Mouse (Mus musculus): ENCODE measurements at regions not wholly inside any gene's neighbourhood (a gene's known extent, or its start where the extent isn't known, plus 50 kb on each side); places are given as distances from the start of the nearest gene placed in this dataset.

- Histone ChIP-seq H3K4me2 (no peak overlapping the region), H3K36me3 (replicated peaks) (no peaks in the 10 kb centered on the region), H3K27ac (no peak overlapping the region), H3K9ac (no peak overlapping the region), H3K9me3 (no peaks in the 10 kb centered on the region), H3K4me1 (no peaks in the 10 kb centered on the region), H3K4me3 (replicated peaks) (no peak overlapping the region), H3K27me3 (no peaks in the 10 kb centered on the region)
- 89% methylated on average over 11 of the region's 11 CpGs for WGBS
- no peak for ATAC-seq (ENCODE audit: low FRiP score)
Measured at GRCm38 (mm10) chr3:38082386-38082785, 358.1 kb upstream of the Gm5148 start.

- H3K27ac ChIP-seq, result no peak overlapping the region
- no peaks in the 10 kb centered on the region for H3K27me3 ChIP-seq
- no peak overlapping the region for H3K4me3 ChIP-seq (replicated peaks)
- H3K36me3 ChIP-seq (replicated peaks), result no peaks in the 10 kb centered on the region
- H3K4me2 ChIP-seq, result no peak overlapping the region
- no peak for ATAC-seq (ENCODE audit: low FRiP score)
- no peak overlapping the region for H3K9ac ChIP-seq
- no peaks in the 10 kb centered on the region for H3K9me3 ChIP-seq
- H3K4me1 ChIP-seq, result no peaks in the 10 kb centered on the region
- WGBS, result 85% methylated on average over 1 of the region's 1 CpGs
Measured at GRCm38 (mm10) chr3:38076835-38077234, 352.5 kb upstream of the Gm5148 start.

- Histone ChIP-seq H3K4me2 (no peak overlapping the region), H3K9me3 (no peaks in the 10 kb centered on the region), H3K27me3 (no peaks in the 10 kb centered on the region), H3K27ac (no peak overlapping the region), H3K9ac (no peak overlapping the region), H3K36me3 (replicated peaks) (no peaks in the 10 kb centered on the region), H3K4me3 (replicated peaks) (no peak overlapping the region), H3K4me1 (no peaks in the 10 kb centered on the region)
- ATAC-seq (ENCODE audit: low FRiP score), result no peak
- 90% methylated on average over 4 of the region's 4 CpGs for WGBS
Measured at GRCm38 (mm10) chr3:38073946-38074345, 349.7 kb upstream of the Gm5148 start.

DNA sequence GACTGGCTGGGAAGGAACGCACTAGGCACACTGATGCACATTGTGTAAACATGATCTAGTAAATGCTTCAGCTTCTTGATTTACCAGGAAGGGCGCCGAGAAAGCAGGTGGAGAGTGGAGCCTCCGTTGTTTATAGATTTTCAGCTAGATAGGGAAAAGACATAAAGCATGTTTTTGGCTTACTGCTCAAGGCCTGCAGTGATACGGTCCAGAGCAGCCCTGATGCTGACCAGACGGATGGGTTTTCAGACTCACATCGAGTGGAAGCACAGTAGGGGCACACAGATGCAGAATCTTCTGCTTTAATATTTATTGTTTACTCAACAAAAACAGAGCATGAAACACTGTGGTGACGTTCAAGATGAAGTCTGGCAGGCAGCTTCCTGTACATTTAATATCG lies 331.3 kb upstream of the Gm5148 start:
- no peaks in the 10 kb centered on the region for H3K9me3 ChIP-seq
- 88% methylated on average over 9 of the region's 9 CpGs for WGBS

DNA sequence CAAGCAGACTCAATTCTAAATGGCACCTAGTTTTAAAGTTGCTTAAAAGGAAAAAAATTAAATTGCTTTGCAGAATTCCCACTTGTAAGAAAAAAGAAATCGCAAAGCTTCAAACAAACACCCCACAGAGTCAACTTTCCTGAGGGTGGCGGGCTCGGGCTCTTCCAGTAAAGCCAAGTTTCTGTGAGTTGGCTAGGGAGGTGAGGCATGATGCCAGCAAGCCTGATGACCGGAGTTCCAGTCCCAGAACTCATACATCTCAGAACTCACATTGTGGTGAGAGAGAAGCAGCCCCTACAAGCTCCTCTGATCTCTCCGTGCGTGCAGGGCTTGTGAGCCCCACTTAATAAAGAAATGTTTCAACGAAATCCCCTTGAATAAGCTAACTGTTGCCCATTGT lies 328.7 kb upstream of the Gm5148 start:
- no peak overlapping the region for H3K4me3 ChIP-seq (replicated peaks)
- ATAC-seq (ENCODE audit: low FRiP score), result no peak
- no peaks in the 10 kb centered on the region for H3K36me3 ChIP-seq (replicated peaks)
- 87% methylated on average over 7 of the region's 7 CpGs for WGBS
- no peaks in the 10 kb centered on the region for H3K27me3 ChIP-seq
- no peak overlapping the region for H3K27ac ChIP-seq
- H3K4me2 ChIP-seq, result no peak overlapping the region
- no peak overlapping the region for H3K9ac ChIP-seq
- no peaks in the 10 kb centered on the region for H3K4me1 ChIP-seq
- no peaks in the 10 kb centered on the region for H3K9me3 ChIP-seq

More for the DNA sequence above, 331.3 kb upstream of the Gm5148 start:
- H3K9ac ChIP-seq, result no peak overlapping the region
- no peak overlapping the region for H3K4me3 ChIP-seq (replicated peaks)
- no peaks in the 10 kb centered on the region for H3K4me1 ChIP-seq
- H3K27ac ChIP-seq, result no peak overlapping the region
- H3K27me3 ChIP-seq, result no peaks in the 10 kb centered on the region
- no peak overlapping the region for H3K4me2 ChIP-seq
- no peaks in the 10 kb centered on the region for H3K36me3 ChIP-seq (replicated peaks)
- ATAC-seq (ENCODE audit: low FRiP score), result no peak

DNA sequence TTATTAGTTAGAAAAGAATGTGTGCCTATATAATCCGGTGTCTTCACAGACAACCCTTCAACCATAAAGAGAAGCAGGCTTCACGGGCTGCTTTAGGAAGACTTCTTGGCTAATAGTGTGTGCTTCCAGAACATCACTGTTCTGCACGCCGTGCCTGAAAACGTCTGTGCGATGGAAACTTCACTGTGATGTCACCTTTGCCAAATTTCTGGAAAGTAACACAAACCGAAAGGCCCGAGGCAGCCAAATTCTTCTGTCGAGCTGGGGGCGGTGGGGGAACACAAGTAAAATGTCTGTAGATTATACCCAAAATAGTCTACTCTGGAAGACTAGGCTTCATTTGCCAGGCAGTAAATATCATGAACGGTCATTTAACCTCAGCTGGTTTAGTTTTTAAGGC lies 327.5 kb upstream of the Gm5148 start:
- ATAC-seq (ENCODE audit: low FRiP score), result no peak
- no peaks in the 10 kb centered on the region for H3K4me1 ChIP-seq
- no peaks in the 10 kb centered on the region for H3K9me3 ChIP-seq
- 92% methylated on average over 11 of the region's 11 CpGs for WGBS
- H3K36me3 ChIP-seq (replicated peaks), result no peaks in the 10 kb centered on the region
- H3K27me3 ChIP-seq, result no peaks in the 10 kb centered on the region
- H3K4me3 ChIP-seq (replicated peaks), result no peak overlapping the region
- no peak overlapping the region for H3K4me2 ChIP-seq
- no peak overlapping the region for H3K9ac ChIP-seq
- no peak overlapping the region for H3K27ac ChIP-seq

DNA sequence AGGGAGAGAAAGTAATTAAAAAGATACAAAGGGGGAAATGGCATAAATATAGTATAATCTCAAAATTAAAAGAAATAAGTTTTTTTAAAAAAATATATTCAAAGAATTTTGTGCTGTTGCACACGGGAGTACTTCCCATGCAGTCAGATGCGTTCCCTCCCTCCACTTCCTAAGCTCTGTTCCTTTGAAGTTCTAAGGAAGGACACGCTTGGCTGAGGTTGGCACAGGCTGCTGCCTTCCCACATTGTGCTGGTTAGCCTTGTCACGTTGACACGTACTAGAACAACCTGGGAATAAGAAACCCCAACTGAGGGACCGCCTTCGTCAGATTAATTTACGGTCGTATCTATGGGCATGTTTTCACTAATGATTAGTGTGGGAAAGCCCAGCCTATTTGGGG lies 326.6 kb upstream of the Gm5148 start:
- 45% methylated on average over 9 of the region's 9 CpGs for WGBS
- Histone ChIP-seq H3K36me3 (replicated peaks) (no peaks in the 10 kb centered on the region), H3K4me3 (replicated peaks) (no peak overlapping the region), H3K9me3 (no peaks in the 10 kb centered on the region), H3K27me3 (no peaks in the 10 kb centered on the region), H3K4me2 (no peak overlapping the region), H3K4me1 (no peaks in the 10 kb centered on the region), H3K27ac (no peak overlapping the region), H3K9ac (no peak overlapping the region)
- no peak for ATAC-seq (ENCODE audit: low FRiP score)

GRCm38 (mm10) chr3:38050366-38050765 lies 326.1 kb upstream of the Gm5148 start:
- 90% methylated on average over 1 of the region's 1 CpGs for WGBS
- Histone ChIP-seq H3K27me3 (no peaks in the 10 kb centered on the region), H3K36me3 (replicated peaks) (no peaks in the 10 kb centered on the region), H3K9me3 (no peaks in the 10 kb centered on the region), H3K9ac (no peak overlapping the region), H3K4me1 (no peaks in the 10 kb centered on the region), H3K4me2 (no peak overlapping the region), H3K4me3 (replicated peaks) (no peak overlapping the region), H3K27ac (no peak overlapping the region)
- ATAC-seq (ENCODE audit: low FRiP score), result no peak

GRCm38 (mm10) chr3:38049290-38049689 lies 325.0 kb upstream of the Gm5148 start:
- Histone ChIP-seq H3K4me3 (replicated peaks) (no peak overlapping the region), H3K36me3 (replicated peaks) (no peaks in the 10 kb centered on the region), H3K9ac (no peak overlapping the region), H3K27me3 (no peaks in the 10 kb centered on the region), H3K4me2 (no peak overlapping the region), H3K27ac (no peak overlapping the region), H3K4me1 (no peaks in the 10 kb centered on the region), H3K9me3 (no peaks in the 10 kb centered on the region)
- no peak for ATAC-seq (ENCODE audit: low FRiP score)
- 80% methylated on average over 2 of the region's 2 CpGs for WGBS

DNA sequence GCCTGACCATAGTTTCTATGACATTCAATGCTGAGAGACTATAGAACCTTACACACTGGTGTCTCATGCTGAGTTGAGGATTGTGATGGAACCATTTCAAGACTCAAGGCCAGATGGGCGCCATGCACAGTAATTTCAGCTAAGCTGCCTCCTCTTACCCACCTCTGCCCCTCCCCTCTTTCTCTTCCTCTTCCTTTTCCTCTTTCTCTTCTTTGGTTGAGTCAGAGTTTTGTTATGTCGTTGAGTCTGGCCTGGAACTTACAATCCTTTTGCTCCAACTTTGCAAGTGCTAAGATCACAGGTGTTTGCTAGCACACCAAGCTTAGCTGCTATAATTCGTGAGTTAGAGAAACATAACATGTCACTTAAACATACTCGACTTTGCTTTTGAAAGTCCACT lies 323.2 kb upstream of the Gm5148 start:
- Histone ChIP-seq H3K27ac (no peak overlapping the region), H3K36me3 (replicated peaks) (no peaks in the 10 kb centered on the region), H3K4me1 (no peaks in the 10 kb centered on the region), H3K27me3 (no peaks in the 10 kb centered on the region), H3K4me2 (no peak overlapping the region), H3K9me3 (no peaks in the 10 kb centered on the region), H3K9ac (no peak overlapping the region), H3K4me3 (replicated peaks) (no peak overlapping the region)
- WGBS, result 88% methylated on average over 4 of the region's 4 CpGs
- no peak for ATAC-seq (ENCODE audit: low FRiP score)

DNA sequence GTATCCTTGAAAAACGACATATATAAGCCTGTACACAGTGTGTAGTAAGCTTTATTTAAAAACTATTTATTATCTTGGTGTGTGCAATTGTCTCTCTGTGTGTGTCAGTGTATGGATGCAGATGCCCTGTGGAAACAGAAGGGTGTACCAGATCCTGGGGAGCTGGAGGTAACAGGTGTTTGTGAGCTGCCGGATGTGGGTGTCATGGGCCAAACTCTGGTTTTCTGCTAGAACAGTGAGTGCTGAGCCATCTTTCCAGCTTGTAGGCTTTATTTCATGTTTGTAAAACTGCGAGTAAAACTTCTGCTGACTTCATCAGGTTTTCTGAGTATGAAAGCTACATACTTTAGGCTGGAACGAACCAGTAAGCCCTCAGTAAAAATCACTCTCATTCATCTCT lies 322.3 kb upstream of the Gm5148 start:
- H3K4me3 ChIP-seq (replicated peaks), result no peak overlapping the region
- no peak overlapping the region for H3K4me2 ChIP-seq
- no peaks in the 10 kb centered on the region for H3K27me3 ChIP-seq
- 78% methylated on average over 4 of the region's 4 CpGs for WGBS
- H3K9me3 ChIP-seq, result no peaks in the 10 kb centered on the region
- no peak overlapping the region for H3K27ac ChIP-seq
- no peak for ATAC-seq (ENCODE audit: low FRiP score)
- H3K9ac ChIP-seq, result no peak overlapping the region
- no peaks in the 10 kb centered on the region for H3K4me1 ChIP-seq
- no peaks in the 10 kb centered on the region for H3K36me3 ChIP-seq (replicated peaks)

DNA sequence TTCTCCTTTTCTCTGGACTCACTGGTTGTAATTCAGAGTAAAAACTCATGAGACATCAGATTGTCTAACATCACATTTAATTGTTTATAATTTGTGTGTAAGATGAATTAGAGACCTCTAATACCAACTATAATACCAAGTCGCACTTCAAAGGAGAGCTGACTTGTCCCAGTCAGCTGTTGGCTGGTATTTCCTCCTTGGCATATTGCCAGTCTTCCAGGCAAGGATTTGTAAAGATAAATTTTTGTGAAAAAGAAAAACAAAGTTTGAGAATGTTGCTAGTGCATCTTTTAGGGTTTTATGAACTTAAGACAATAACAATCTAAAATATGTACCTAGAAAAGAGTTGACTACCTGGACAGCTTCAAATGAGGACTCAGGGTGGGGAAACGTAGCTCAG lies 321.7 kb upstream of the Gm5148 start:
- ATAC-seq (ENCODE audit: low FRiP score), result no peak
- WGBS, result 74% methylated on average over 2 of the region's 2 CpGs
- no peaks in the 10 kb centered on the region for H3K4me1 ChIP-seq
- no peak overlapping the region for H3K4me3 ChIP-seq (replicated peaks)
- no peaks in the 10 kb centered on the region for H3K9me3 ChIP-seq
- no peaks in the 10 kb centered on the region for H3K27me3 ChIP-seq
- no peak overlapping the region for H3K9ac ChIP-seq
- H3K36me3 ChIP-seq (replicated peaks), result no peaks in the 10 kb centered on the region
- no peak overlapping the region for H3K27ac ChIP-seq
- H3K4me2 ChIP-seq, result no peak overlapping the region

GRCm38 (mm10) chr3:38045523-38045922 lies 321.2 kb upstream of the Gm5148 start:
- no peak for ATAC-seq (ENCODE audit: low FRiP score)
- no peaks in the 10 kb centered on the region for H3K4me1 ChIP-seq
- no peaks in the 10 kb centered on the region for H3K36me3 ChIP-seq (replicated peaks)
- 61% methylated on average over 6 of the region's 6 CpGs for WGBS
- no peak overlapping the region for H3K9ac ChIP-seq
- no peaks in the 10 kb centered on the region for H3K27me3 ChIP-seq
- no peaks in the 10 kb centered on the region for H3K9me3 ChIP-seq
- no peak overlapping the region for H3K4me2 ChIP-seq
- no peak overlapping the region for H3K27ac ChIP-seq
- H3K4me3 ChIP-seq (replicated peaks), result no peak overlapping the region

DNA sequence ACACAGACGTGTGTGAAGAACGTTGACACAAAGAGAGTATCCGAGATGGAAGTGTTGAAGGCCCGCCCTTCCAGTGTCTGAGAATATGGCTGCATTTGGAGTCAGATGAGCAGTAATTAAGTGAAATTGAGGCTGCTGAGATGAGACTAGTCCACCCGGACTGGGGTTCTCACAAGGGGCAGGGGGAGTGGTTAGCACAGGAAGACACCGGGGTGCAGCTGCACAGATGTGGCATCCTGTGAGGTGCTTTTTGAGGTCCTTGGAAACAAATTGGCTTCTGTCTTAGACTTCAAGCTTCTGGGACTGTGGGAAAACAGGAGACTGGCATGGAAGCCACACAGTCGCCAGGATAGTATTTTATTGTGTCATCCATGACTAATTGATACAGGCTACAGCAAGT lies 320.0 kb upstream of the Gm5148 start:
- Histone ChIP-seq H3K27me3 (no peaks in the 10 kb centered on the region), H3K27ac (no peak overlapping the region), H3K36me3 (replicated peaks) (no peaks in the 10 kb centered on the region), H3K9me3 (no peaks in the 10 kb centered on the region), H3K4me1 (no peaks in the 10 kb centered on the region), H3K4me2 (no peak overlapping the region), H3K9ac (no peak overlapping the region), H3K4me3 (replicated peaks) (no peak overlapping the region)
- ATAC-seq (ENCODE audit: low FRiP score), result no peak
- 82% methylated on average over 7 of the region's 7 CpGs for WGBS
